Mouse (Mus musculus) thymus, postnatal 10 days (tissue): ENCODE data around the gene Atg13.

Experiments used
- DNase-seq, 2 experiments: peaks; one replicate each; pipeline ENCODE4 v3.0.0; 2021; ENCODE audit warnings: low spot score in 2 of 2

The Atg13 gene

GRCm38 (mm10) chr2:91695436-91696224 lies 14.7 kb downstream of the Atg13 start:
- no peak for DNase-seq

- DNase-seq = no peak
Observed at GRCm38 (mm10) chr2:91689452-91689851, 20.9 kb downstream of the Atg13 start.

GRCm38 (mm10) chr2:91683919-91684318 lies 26.5 kb downstream of the Atg13 start:
- no peak for DNase-seq

GRCm38 (mm10) chr2:91682850-91683249 lies 27.5 kb downstream of the Atg13 start:
- peak in 1 of 2 experiments; percentile 34 for DNase-seq

- DNase-seq = no peak
Observed at GRCm38 (mm10) chr2:91676961-91677360, 33.4 kb downstream of the Atg13 start.

GRCm38 (mm10) chr2:91676420-91676819 lies 34.0 kb downstream of the Atg13 start:
- DNase-seq = no peak

GRCm38 (mm10) chr2:91674895-91675294 lies 35.5 kb downstream of the Atg13 start:
- DNase-seq = no peak

- DNase-seq = no peak
Observed at GRCm38 (mm10) chr2:91673587-91673986, 36.8 kb downstream of the Atg13 start.

GRCm38 (mm10) chr2:91670038-91670437 lies 40.3 kb downstream of the Atg13 start:
- no peak for DNase-seq

GRCm38 (mm10) chr2:91669326-91669725 lies 41.0 kb downstream of the Atg13 start:
- DNase-seq = no peak

- DNase-seq = no peak
Observed at GRCm38 (mm10) chr2:91667747-91668146, 42.6 kb downstream of the Atg13 start.

- DNase-seq = no peak
Observed at GRCm38 (mm10) chr2:91666386-91666910, 43.9 kb downstream of the Atg13 start.

- no peak for DNase-seq
Observed at GRCm38 (mm10) chr2:91664780-91665179, 45.6 kb downstream of the Atg13 start.

GRCm38 (mm10) chr2:91660981-91661380 lies 49.4 kb downstream of the Atg13 start:
- no peak for DNase-seq

- DNase-seq = no peak
Observed at GRCm38 (mm10) chr2:91659657-91660056, 50.7 kb downstream of the Atg13 start.

- no peak for DNase-seq
Observed at GRCm38 (mm10) chr2:91656774-91657173, 53.6 kb downstream of the Atg13 start.

GRCm38 (mm10) chr2:91655827-91656226 lies 54.5 kb downstream of the Atg13 start:
- DNase-seq = no peak

- no peak for DNase-seq
Observed at GRCm38 (mm10) chr2:91655388-91655787, 55.0 kb downstream of the Atg13 start.

- DNase-seq = no peak
Observed at GRCm38 (mm10) chr2:91652863-91653262, 57.5 kb downstream of the Atg13 start.

- DNase-seq = no peak
Observed at GRCm38 (mm10) chr2:91651458-91652258, 58.7 kb downstream of the Atg13 start.

- DNase-seq = no peak
Observed at GRCm38 (mm10) chr2:91650360-91650995, 59.9 kb downstream of the Atg13 start.
